Mouse (Mus musculus) kidney, embryonic 15.5 days (tissue): Measurements from ENCODE around the gene Cdk2ap1. TPM values are rescaled to one million over a fixed set of nuclear protein-coding genes. Genes with fewer than 3 reads are reported as not detected.
A peak's percentile ranks its signal among the peaks of the same experiment; 100 is the strongest.
"Not testable (repeated sequence)": the region's sequence is repeated elsewhere in the genome, so short reads cannot be mapped to it uniquely, and the experiment has no call there.

ENCODE experiments used
- ATAC-seq: fragments of 200-750 bp; cut with Nextera tagmentation; replicated peaks from 2 replicates; pipeline ENCODE4 v1.8.0; 2017; ENCODE audit warnings: moderate TSS enrichment; ENCODE audit not compliant: low FRiP score
- H3K27ac ChIP-seq: fragments of 300-500 bp; sonication (generic); 2 replicates; pipeline ENCODE4 v1.5.1; 2015; ENCODE audit warnings: mild to moderate bottlenecking, inconsistent platforms
- H3K27me3 ChIP-seq: fragments of 300-500 bp; sonication (generic); 2 replicates; pipeline ENCODE4 v1.6.1; 2015; ENCODE audit warnings: inconsistent platforms
- H3K36me3 ChIP-seq: fragments of 300-500 bp; sonication (generic); 2 replicates; pipeline ENCODE4 v1.6.1; 2015; ENCODE audit warnings: inconsistent platforms
- H3K4me1 ChIP-seq: fragments of 300-500 bp; sonication (generic); 2 replicates; pipeline ENCODE4 v1.6.1; 2015; ENCODE audit warnings: inconsistent platforms
- H3K4me2 ChIP-seq: fragments of 300-500 bp; sonication (generic); 2 replicates; pipeline ENCODE4 v1.6.1; 2015; ENCODE audit warnings: moderate library complexity, mild to moderate bottlenecking, inconsistent platforms
- H3K4me3 ChIP-seq: fragments of 300-500 bp; sonication (generic); replicated peaks from 2 replicates; pipeline ENCODE4 v1.5.1; 2015; ENCODE audit warnings: mild to moderate bottlenecking, inconsistent platforms
- H3K9ac ChIP-seq: fragments of 300-500 bp; sonication (generic); 2 replicates; pipeline ENCODE4 v1.6.1; 2015; ENCODE audit warnings: mild to moderate bottlenecking, inconsistent platforms
- H3K9me3 ChIP-seq: fragments of 300-500 bp; sonication (generic); replicated peaks from 2 replicates; pipeline ENCODE4 v1.6.1; 2016; ENCODE audit warnings: inconsistent platforms
- WGBS: fragments of 180-500 bp; shearing (Covaris S2); methylation state at CpG from one replicate; pipeline ENCODE4 v1.1.7; 2015; ENCODE audit warnings: mixed read lengths; 5-methylcytosine and 5-hydroxymethylcytosine counted together
- polyA plus RNA-seq: library from polyadenylated mRNA; unstranded; fragments of >200 nt; fragmentation: Nextera tagmentation; extraction: Ambion mirVana; gene quantifications from 2 replicates; pipeline ENCODE4 v1.2.1, GENCODE M21; 2015

Gene Cdk2ap1
- 39.0 and 44.9 TPM in 2 replicates for polyA plus RNA-seq

DNA sequence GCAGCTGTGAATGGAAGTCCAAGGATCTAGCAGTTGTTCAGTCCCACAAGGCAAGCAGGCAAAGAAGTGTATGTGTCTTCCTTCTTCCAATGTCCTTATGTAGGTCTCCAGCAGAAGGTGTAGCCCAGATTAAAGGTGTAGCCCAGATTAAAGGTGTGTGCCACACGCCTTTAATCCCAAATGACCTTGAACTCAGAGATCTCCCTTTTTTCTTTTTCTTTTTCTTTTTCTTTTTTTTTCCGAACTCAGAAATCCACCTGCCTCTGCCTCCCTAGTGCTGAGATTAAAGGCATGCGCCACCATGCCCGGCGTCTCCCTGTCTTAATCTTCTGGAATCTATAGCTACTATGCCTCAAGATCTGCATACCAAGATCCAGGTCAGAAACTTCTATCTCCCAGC is at the start of gene Cdk2ap1:
Gene Cdk2ap1, minus strand, starts transcription at position 101 of the 400 bp plus-strand sequence.
- H3K27me3 ChIP-seq, H3K9ac ChIP-seq, H3K36me3 ChIP-seq, H3K4me3 ChIP-seq, H3K4me1 ChIP-seq, H3K9me3 ChIP-seq, ATAC-seq, H3K27ac ChIP-seq, H3K4me2 ChIP-seq: not testable (repeated sequence)
- 91% methylated on average over 5 of the region's 5 CpGs for WGBS

- peaks cover 69% of the 10 kb centered on the region for H3K36me3 ChIP-seq
- H3K9me3 ChIP-seq = no peaks in the 10 kb centered on the region
- H3K4me2 ChIP-seq = no peak overlapping the region
- no peak overlapping the region for H3K4me3 ChIP-seq
- no peak overlapping the region for H3K9ac ChIP-seq
- ATAC-seq = no peak
- no peaks in the 10 kb centered on the region for H3K27me3 ChIP-seq
- no peaks in the 10 kb centered on the region for H3K4me1 ChIP-seq
- no peak overlapping the region for H3K27ac ChIP-seq
- 89% methylated on average over 5 of the region's 5 CpGs for WGBS
Observed at GRCm38 (mm10) chr5:124412163-124412562, 49.3 kb upstream of the Cdk2ap1 start.

- Histone ChIP-seq H3K9ac (no peak overlapping the region), H3K4me3 (no peak overlapping the region), H3K4me1 (no peaks in the 10 kb centered on the region), H3K4me2 (no peak overlapping the region), H3K27ac (no peak overlapping the region), H3K36me3 (peaks cover 81% of the 10 kb centered on the region), H3K27me3 (no peaks in the 10 kb centered on the region), H3K9me3 (no peaks in the 10 kb centered on the region)
- 82% methylated on average over 3 of the region's 3 CpGs for WGBS
- no peak for ATAC-seq
Observed at GRCm38 (mm10) chr5:124410808-124411207, 47.9 kb upstream of the Cdk2ap1 start.

- H3K4me3 ChIP-seq = no peak overlapping the region
- H3K27ac ChIP-seq = no peak overlapping the region
- H3K9ac ChIP-seq = no peak overlapping the region
- H3K27me3 ChIP-seq = no peaks in the 10 kb centered on the region
- H3K9me3 ChIP-seq = no peaks in the 10 kb centered on the region
- H3K4me1 ChIP-seq = no peaks in the 10 kb centered on the region
- 93% methylated on average over 7 of the region's 7 CpGs for WGBS
- no peak overlapping the region for H3K4me2 ChIP-seq
- H3K36me3 ChIP-seq = peaks cover 92% of the 10 kb centered on the region
- ATAC-seq = no peak
Observed at GRCm38 (mm10) chr5:124393726-124394125, 30.8 kb upstream of the Cdk2ap1 start.

GRCm38 (mm10) chr5:124392412-124392811 is 29.5 kb upstream of the Cdk2ap1 start:
- Histone ChIP-seq H3K4me1 (no peaks in the 10 kb centered on the region), H3K36me3 (peaks cover 93% of the 10 kb centered on the region), H3K9ac (no peak overlapping the region), H3K4me2 (no peak overlapping the region), H3K27ac (no peak overlapping the region), H3K4me3 (no peak overlapping the region), H3K9me3 (no peaks in the 10 kb centered on the region), H3K27me3 (no peaks in the 10 kb centered on the region)
- 96% methylated on average over 4 of the region's 4 CpGs for WGBS
- ATAC-seq = no peak

DNA sequence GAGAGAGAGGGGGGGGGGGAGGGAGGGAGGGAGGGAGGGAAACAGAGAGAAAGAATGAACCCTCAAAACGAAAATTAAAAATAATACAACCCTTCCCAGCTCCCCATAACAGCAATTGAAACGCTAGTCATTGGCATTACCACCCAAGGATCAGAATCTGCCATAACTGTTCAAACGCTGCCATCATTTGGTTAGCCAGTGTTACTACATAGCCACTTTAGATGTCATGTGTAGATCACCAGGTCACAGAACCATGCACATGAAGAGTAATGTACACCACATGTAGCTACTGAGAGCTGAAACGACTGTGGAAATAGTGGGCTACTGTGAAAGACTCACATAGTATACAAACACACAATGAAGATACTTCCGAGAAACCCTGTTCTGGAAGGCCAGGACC is 25.1 kb upstream of the Cdk2ap1 start:
- ATAC-seq = no peak
- 75% methylated on average over 5 of the region's 5 CpGs for WGBS
- no peak overlapping the region for H3K4me3 ChIP-seq
- H3K27me3 ChIP-seq = no peaks in the 10 kb centered on the region
- H3K9me3 ChIP-seq = no peaks in the 10 kb centered on the region
- no peaks in the 10 kb centered on the region for H3K4me1 ChIP-seq
- H3K9ac ChIP-seq = no peak overlapping the region
- H3K27ac ChIP-seq = no peak overlapping the region
- H3K4me2 ChIP-seq = no peak overlapping the region
- H3K36me3 ChIP-seq = peaks cover 93% of the 10 kb centered on the region

DNA sequence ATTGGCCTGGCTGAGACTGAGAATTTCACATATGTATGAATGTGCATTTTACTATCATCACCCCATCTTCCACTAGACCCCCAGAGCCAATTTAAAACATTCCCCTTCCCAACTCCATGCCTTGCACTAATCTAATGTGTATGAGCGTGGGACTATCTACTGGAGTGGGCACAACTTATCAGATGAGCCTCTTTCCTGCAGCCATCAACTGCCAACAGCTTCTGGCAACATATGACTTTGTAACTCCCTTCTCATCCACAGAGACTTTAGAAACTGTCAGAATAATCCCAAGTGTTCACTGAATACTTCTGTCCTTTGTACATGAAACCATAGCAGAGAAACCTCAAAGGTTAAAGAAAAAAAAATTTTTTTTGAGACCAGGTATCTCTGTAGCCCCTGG is 17.2 kb upstream of the Cdk2ap1 start:
- 92% methylated on average over 1 of the region's 1 CpGs for WGBS
- Histone ChIP-seq H3K27me3 (no peaks in the 10 kb centered on the region), H3K27ac (no peak overlapping the region), H3K36me3 (peaks cover 95% of the 10 kb centered on the region), H3K9me3 (no peaks in the 10 kb centered on the region), H3K4me2 (no peak overlapping the region), H3K4me1 (no peaks in the 10 kb centered on the region), H3K4me3 (no peak overlapping the region), H3K9ac (no peak overlapping the region)
- no peak for ATAC-seq

- Histone ChIP-seq H3K36me3 (peaks cover 94% of the 10 kb centered on the region), H3K4me2 (no peak overlapping the region), H3K27me3 (no peaks in the 10 kb centered on the region), H3K27ac (no peak overlapping the region), H3K4me1 (no peaks in the 10 kb centered on the region), H3K4me3 (no peak overlapping the region), H3K9me3 (no peaks in the 10 kb centered on the region), H3K9ac (no peak overlapping the region)
- 90% methylated on average over 4 of the region's 4 CpGs for WGBS
- no peak for ATAC-seq
Observed at GRCm38 (mm10) chr5:124377149-124377548, 14.3 kb upstream of the Cdk2ap1 start.

- ATAC-seq = no peak
- Histone ChIP-seq H3K36me3 (peaks cover 94% of the 10 kb centered on the region), H3K27ac (no peak overlapping the region), H3K4me3 (no peak overlapping the region), H3K9me3 (no peaks in the 10 kb centered on the region), H3K4me1 (no peaks in the 10 kb centered on the region), H3K27me3 (no peaks in the 10 kb centered on the region), H3K9ac (no peak overlapping the region), H3K4me2 (no peak overlapping the region)
- 98% methylated on average over 1 of the region's 1 CpGs for WGBS
Observed at GRCm38 (mm10) chr5:124376401-124376800, 13.5 kb upstream of the Cdk2ap1 start.

GRCm38 (mm10) chr5:124374298-124374697 is 11.4 kb upstream of the Cdk2ap1 start:
- WGBS = 96% methylated on average over 7 of the region's 7 CpGs
- no peak for ATAC-seq

GRCm38 (mm10) chr5:124366721-124367120 is 3.8 kb upstream of the Cdk2ap1 start:
- WGBS = 60% methylated on average over 3 of the region's 3 CpGs
- Histone ChIP-seq H3K27me3 (no peaks in the 10 kb centered on the region), H3K9me3 (no peaks in the 10 kb centered on the region), H3K4me1 (no peaks in the 10 kb centered on the region), H3K4me2 (no peak overlapping the region), H3K4me3 (no peak overlapping the region), H3K36me3 (peaks cover 40% of the 10 kb centered on the region), H3K27ac (peak overlapping the region; percentile 19), H3K9ac (no peak overlapping the region)
- 0 out of 2 replicates have a peak, but pooled peaks have one; percentile 25 for ATAC-seq

More at GRCm38 (mm10) chr5:124374298-124374697, 11.4 kb upstream of the Cdk2ap1 start:
- H3K4me1 ChIP-seq = no peaks in the 10 kb centered on the region
- no peak overlapping the region for H3K4me2 ChIP-seq
- no peak overlapping the region for H3K27ac ChIP-seq
- peaks cover 94% of the 10 kb centered on the region for H3K36me3 ChIP-seq
- H3K9ac ChIP-seq = no peak overlapping the region
- H3K27me3 ChIP-seq = no peaks in the 10 kb centered on the region
- no peak overlapping the region for H3K4me3 ChIP-seq
- no peaks in the 10 kb centered on the region for H3K9me3 ChIP-seq

GRCm38 (mm10) chr5:124365754-124366153 is 2.9 kb upstream of the Cdk2ap1 start:
- H3K4me2 ChIP-seq = no peak overlapping the region

DNA sequence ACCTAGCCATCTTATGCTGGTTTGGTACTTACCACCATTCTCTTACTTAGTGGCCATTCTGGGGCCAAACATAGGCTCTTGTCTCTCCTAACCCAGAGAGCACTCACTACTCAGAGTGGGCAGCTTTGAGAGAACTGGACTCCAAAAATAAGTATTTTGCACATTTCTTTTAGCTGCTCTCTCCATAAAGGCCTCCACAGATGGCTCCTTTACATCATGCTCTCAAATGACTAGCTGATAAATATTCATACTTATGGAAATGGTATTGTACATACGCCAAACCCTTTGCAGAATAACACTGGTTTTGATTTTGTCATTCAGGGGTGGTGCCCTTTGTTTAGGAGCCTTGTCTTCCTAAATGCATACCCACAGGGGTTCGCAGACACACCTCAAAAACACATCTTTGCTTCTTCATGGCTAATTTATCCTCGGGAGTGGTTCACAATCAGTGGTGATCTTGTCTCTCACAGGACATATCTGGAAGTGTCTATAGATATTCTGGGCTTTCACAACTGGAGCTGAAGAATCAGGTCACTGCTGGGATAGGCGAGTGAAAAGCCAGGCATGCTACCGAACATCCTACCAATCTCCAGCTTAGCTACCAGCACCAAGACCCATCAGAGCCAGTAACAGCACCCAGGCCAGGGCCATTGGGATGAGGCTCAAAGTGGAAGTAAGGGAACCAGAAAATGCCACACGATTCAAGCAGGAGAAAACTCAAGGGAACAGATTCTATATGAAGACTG is 1.5 kb upstream of the Cdk2ap1 start:
- Histone ChIP-seq H3K4me1 (no peaks in the 10 kb centered on the region), H3K9me3 (no peaks in the 10 kb centered on the region), H3K4me2 (no peak overlapping the region), H3K36me3 (peaks cover 16% of the 10 kb centered on the region), H3K9ac (no peak overlapping the region), H3K4me3 (no peak overlapping the region), H3K27me3 (no peaks in the 10 kb centered on the region), H3K27ac (no peak overlapping the region)
- no peak for ATAC-seq
- 93% methylated on average over 6 of the region's 6 CpGs for WGBS

More at GRCm38 (mm10) chr5:124365754-124366153, 2.9 kb upstream of the Cdk2ap1 start:
- WGBS = 89% methylated on average over 2 of the region's 2 CpGs
- H3K27me3 ChIP-seq = no peaks in the 10 kb centered on the region
- ATAC-seq = no peak
- H3K9ac ChIP-seq = no peak overlapping the region
- H3K36me3 ChIP-seq = peaks cover 30% of the 10 kb centered on the region
- H3K4me3 ChIP-seq = no peak overlapping the region
- H3K27ac ChIP-seq = no peak overlapping the region
- H3K4me1 ChIP-seq = no peaks in the 10 kb centered on the region
- no peaks in the 10 kb centered on the region for H3K9me3 ChIP-seq
